Mouse (Mus musculus) limb, embryonic 12.5 days (tissue): ENCODE results near the gene Hsd3b7. TPM values are rescaled to one million over a fixed set of nuclear protein-coding genes. Genes with fewer than 3 reads are reported as not detected.
"Not testable (repeated sequence)": the region's sequence is repeated elsewhere in the genome, so short reads cannot be mapped to it uniquely, and the experiment has no call there.

Experiments used
- ATAC-seq: fragments of 200-750 bp; cut with Nextera tagmentation; 2 replicates; pipeline ENCODE4 v1.8.0; 2017; ENCODE audit warnings: low read depth, moderate TSS enrichment; ENCODE audit not compliant: insufficient number of reproducible peaks, insufficient read depth, low FRiP score, low TSS enrichment
- H3K27ac ChIP-seq: fragments of 300-500 bp; sonication (generic); 2 replicates; pipeline ENCODE4 v1.5.1; 2016; ENCODE audit warnings: mild to moderate bottlenecking, moderate library complexity
- H3K27me3 ChIP-seq: fragments of 300-500 bp; sonication (generic); 2 replicates; pipeline ENCODE4 v1.6.1; 2016; ENCODE audit warnings: mild to moderate bottlenecking, moderate library complexity
- H3K36me3 ChIP-seq: fragments of 300-500 bp; sonication (generic); 2 replicates; pipeline ENCODE4 v1.6.1; 2016; ENCODE audit warnings: mild to moderate bottlenecking, moderate library complexity
- H3K4me1 ChIP-seq: fragments of 300-500 bp; sonication (generic); replicated peaks from 2 replicates; pipeline ENCODE4 v1.6.1; 2016
- H3K4me2 ChIP-seq: fragments of 300-500 bp; sonication (generic); 2 replicates; pipeline ENCODE4 v1.6.1; 2016; ENCODE audit warnings: mild to moderate bottlenecking, moderate library complexity
- H3K4me3 ChIP-seq: fragments of 300-500 bp; sonication (generic); replicated peaks from 2 replicates; pipeline ENCODE4 v1.5.1; 2016; ENCODE audit warnings: mild to moderate bottlenecking
- H3K9ac ChIP-seq: fragments of 300-500 bp; sonication (generic); replicated peaks from 2 replicates; pipeline ENCODE4 v1.6.1; 2016; ENCODE audit warnings: mild to moderate bottlenecking, moderate library complexity
- H3K9me3 ChIP-seq: fragments of 300-500 bp; sonication (generic); 2 replicates; pipeline ENCODE4 v1.6.1; 2016; ENCODE audit warnings: mild to moderate bottlenecking, moderate library complexity
- WGBS: fragments of 180-500 bp; shearing (Covaris S2); methylation state at CpG from one replicate; pipeline ENCODE4 v1.1.7; 2016; 5-methylcytosine and 5-hydroxymethylcytosine counted together
- polyA plus RNA-seq: library from polyadenylated mRNA; unstranded; fragments of >200 nt; fragmentation: Nextera tagmentation; extraction: Ambion mirVana; gene quantifications from 2 replicates; pipeline ENCODE4 v1.2.1, GENCODE M21; 2016

Gene Hsd3b7
- polyA plus RNA-seq, 1 experiment from 2014 or later, result 9.5 TPM

DNA sequence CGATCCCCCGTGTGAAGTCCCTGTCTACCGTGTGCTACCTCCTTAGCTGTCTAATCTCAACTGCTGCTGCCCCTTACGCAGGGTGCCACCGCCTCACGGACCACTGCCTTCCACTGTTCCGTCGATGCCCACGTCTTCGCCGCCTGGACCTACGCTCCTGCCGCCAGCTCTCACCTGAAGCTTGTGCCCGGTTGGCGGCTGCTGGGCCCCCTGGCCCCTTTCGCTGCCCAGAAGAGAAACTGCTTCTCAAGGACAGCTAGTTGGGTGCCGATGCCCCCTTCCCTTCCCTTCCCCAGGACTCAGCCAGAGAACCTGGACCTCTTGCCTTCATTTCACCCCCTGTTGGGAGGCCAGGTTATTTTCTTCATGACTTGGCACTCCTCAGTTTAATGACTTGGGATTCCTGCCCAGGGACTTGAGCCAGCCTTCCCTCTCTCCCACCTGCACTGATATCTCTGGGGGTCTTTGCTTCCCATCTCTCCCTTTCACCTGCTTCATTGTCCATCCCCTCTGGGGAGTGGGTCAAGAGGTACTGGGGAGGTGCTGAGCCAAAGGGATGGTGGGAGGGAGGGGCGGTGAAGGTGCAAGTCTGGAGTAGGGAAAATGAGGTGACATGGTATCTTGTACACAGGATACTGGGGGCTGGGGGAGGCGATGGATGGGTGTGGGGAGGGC is 32.6 kb upstream of the Hsd3b7 start:
- H3K4me2 ChIP-seq, result no peak overlapping the region
- no peak overlapping the region for H3K9ac ChIP-seq
- peaks cover 29% of the 10 kb centered on the region for H3K4me1 ChIP-seq
- H3K36me3 ChIP-seq, result peaks cover 56% of the 10 kb centered on the region
- H3K27ac ChIP-seq, result peak overlapping the region; percentile 96; the same call in 1 of the 2 replicates
- no peak overlapping the region for H3K4me3 ChIP-seq
- H3K9me3 ChIP-seq, result no peaks in the 10 kb centered on the region
- H3K27me3 ChIP-seq, result no peaks in the 10 kb centered on the region
- ATAC-seq, result no peak
- WGBS, result 93% methylated on average over 19 of the region's 19 CpGs

DNA sequence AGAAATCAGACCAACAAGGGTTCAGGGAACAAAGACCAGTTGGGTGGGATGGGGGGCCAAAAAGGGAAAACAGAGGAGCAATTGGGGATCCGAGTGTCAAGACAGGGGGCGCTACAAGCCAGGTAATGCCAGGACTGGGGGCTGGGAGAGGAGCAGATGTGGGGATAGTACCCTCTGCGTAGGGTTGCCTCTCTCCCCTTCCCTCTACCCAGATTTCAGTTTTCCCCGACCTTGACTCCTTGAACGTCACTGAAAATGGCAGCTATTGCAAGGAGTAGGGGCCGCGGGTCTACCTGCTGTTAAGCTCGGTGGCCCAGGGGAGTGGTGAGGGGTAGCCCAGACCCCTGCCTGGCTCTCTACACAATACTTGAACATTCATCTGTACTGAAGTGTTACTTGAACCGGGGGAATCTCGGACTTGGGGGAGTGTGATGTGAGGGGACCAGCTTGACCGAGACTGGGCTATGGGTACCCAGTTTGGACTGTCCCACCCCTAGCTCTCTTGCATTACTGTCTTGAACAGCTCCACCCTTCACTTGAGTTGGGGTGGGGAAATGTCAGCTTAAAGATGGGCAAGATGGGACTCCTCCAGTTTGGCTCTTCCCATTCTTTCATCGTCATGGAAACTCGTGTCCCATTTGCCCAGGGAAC is 31.9 kb upstream of the Hsd3b7 start:
- Histone ChIP-seq H3K9me3 (no peaks in the 10 kb centered on the region), H3K4me3 (peak overlapping the region; percentile 67; the same call in 1 of the 2 replicates), H3K4me2 (peak overlapping the region; percentile 92), H3K36me3 (peaks cover 51% of the 10 kb centered on the region), H3K4me1 (peaks cover 29% of the 10 kb centered on the region), H3K9ac (no peak overlapping the region), H3K27me3 (no peaks in the 10 kb centered on the region), H3K27ac (peak overlapping the region; percentile 96)
- WGBS, result 52% methylated on average over 13 of the region's 13 CpGs
- ATAC-seq, result peak; percentile 3

DNA sequence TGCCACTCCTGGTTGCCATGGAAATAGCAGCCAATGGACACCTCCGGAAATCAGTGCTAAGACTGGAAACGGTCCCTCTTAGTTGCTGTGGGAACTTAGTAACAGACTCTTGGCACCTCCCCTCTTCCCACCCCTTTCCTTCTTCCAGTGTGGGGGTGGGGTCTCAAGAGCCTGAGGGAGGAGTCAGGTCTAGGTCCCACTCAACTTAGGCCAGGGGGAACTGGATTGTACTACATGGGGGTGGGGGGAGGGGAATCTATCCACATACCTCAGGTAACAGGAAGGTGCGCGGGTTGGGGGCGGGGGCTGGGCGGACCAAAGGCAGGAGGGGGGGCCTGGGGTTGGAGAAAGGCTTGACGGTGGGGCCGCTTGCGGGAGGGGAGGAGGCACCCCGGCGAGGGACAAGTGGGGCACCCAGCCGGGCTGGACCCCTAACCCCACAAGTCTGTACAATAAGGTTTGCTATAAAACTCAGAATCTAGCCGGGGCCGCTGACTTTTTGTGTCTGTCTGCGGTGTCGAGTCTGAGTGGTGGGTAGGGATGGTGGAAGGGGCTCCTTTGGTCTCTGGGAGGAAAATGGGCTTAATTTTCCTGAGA is 31.3 kb upstream of the Hsd3b7 start:
- Histone ChIP-seq H3K9ac (peak overlapping the region; percentile 86), H3K4me2 (peak overlapping the region; percentile 92), H3K27ac (peak overlapping the region; percentile 96), H3K4me3 (peak overlapping the region; percentile 67), H3K4me1 (peaks cover 35% of the 10 kb centered on the region), H3K27me3 (no peaks in the 10 kb centered on the region), H3K9me3 (no peaks in the 10 kb centered on the region), H3K36me3 (peaks cover 45% of the 10 kb centered on the region)
- WGBS, result under 1% methylated on average over 16 of the region's 16 CpGs
- peak; percentile 87 for ATAC-seq

GRCm38 (mm10) chr7:127769651-127770038 is 30.8 kb upstream of the Hsd3b7 start, which contains the start of gene Orai3:
Gene Orai3 (plus strand): TSS chr7:127769815.
- Histone ChIP-seq H3K4me3 (peak within 1 kb of the TSS; percentile 67), H3K27me3 (no peaks in the 10 kb centered on the region), H3K9me3 (no peaks in the 10 kb centered on the region), H3K9ac (peak within 1 kb of the TSS; percentile 86), H3K4me1 (peaks cover 36% of the 10 kb centered on the region), H3K4me2 (peak within 1 kb of the TSS; percentile 92), H3K27ac (peak within 1 kb of the TSS; percentile 96), H3K36me3 (peaks cover 39% of the 10 kb centered on the region)
- peak; percentile 63 for ATAC-seq
- WGBS, result under 1% methylated on average over 24 of the region's 24 CpGs

DNA sequence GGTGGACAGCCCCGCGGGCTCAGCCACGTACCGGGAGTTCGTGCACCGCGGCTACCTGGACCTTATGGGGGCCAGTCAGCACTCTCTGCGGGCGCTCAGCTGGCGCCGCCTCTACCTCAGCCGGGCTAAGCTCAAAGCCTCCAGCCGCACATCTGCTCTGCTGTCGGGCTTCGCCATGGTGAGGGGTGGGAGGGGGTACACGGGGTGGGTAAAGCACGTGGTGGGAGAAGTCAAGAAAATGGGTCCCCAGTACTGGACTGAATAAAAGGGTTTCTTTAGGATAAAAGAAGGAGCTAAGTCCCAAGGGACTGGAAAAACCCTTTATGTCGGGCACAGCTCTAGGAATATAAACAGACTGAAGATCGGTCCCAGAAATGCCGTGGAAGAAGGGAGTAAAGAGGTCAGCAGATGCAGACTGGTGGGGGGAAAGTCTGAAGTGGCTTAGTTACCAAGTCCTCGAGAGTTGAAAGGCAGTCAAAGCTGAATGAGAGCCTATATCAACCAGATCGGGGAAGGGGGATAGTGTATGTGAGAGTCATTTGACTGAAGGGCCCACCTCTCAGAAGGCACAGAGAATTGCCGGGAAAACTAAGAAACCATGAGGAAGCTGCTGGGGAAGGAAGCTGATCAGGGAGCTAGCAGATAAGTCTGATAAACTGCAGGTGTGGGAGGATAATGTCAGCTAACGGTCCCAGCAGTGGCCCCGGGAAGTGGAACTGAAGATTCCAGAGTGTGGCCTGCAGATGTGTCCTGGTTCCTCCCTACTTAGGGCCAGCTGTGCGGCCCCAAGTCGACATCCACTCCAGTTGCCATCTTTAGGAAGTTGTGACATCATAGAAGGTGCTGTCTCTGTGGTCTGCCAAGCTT is 30.1 kb upstream of the Hsd3b7 start:
- Histone ChIP-seq H3K4me3 (peak overlapping the region; percentile 67), H3K36me3 (peaks cover 33% of the 10 kb centered on the region), H3K4me2 (peak overlapping the region; percentile 92), H3K4me1 (peaks cover 36% of the 10 kb centered on the region), H3K27ac (peak overlapping the region; percentile 96), H3K27me3 (no peaks in the 10 kb centered on the region), H3K9ac (peak overlapping the region; percentile 86), H3K9me3 (no peaks in the 10 kb centered on the region)
- ATAC-seq, result peak; percentile 35
- WGBS, result 3% methylated on average over 27 of the region's 27 CpGs

- Histone ChIP-seq H3K4me2 (peak overlapping the region; percentile 92), H3K27ac (0 out of 2 replicates have a peak overlapping the region, but pooled peaks have one; percentile 96), H3K9me3 (no peaks in the 10 kb centered on the region), H3K9ac (peak overlapping the region; percentile 86; the same call in 1 of the 2 replicates), H3K27me3 (no peaks in the 10 kb centered on the region), H3K4me1 (peaks cover 40% of the 10 kb centered on the region), H3K4me3 (0 out of 2 replicates have a peak overlapping the region, but pooled peaks have one; percentile 67), H3K36me3 (peaks cover 23% of the 10 kb centered on the region)
- WGBS, result 72% methylated on average over 5 of the region's 5 CpGs
- no peak for ATAC-seq
Observed at GRCm38 (mm10) chr7:127771262-127771661, 29.1 kb upstream of the Hsd3b7 start.

GRCm38 (mm10) chr7:127772080-127772479 is 28.3 kb upstream of the Hsd3b7 start:
- peaks cover 40% of the 10 kb centered on the region for H3K4me1 ChIP-seq
- H3K27ac ChIP-seq, result no peak overlapping the region
- no peaks in the 10 kb centered on the region for H3K27me3 ChIP-seq
- no peak overlapping the region for H3K9ac ChIP-seq
- no peak overlapping the region for H3K4me3 ChIP-seq
- H3K36me3 ChIP-seq, result peaks cover 15% of the 10 kb centered on the region
- WGBS, result 85% methylated on average over 3 of the region's 3 CpGs
- ATAC-seq, result no peak
- no peak overlapping the region for H3K4me2 ChIP-seq
- H3K9me3 ChIP-seq, result no peaks in the 10 kb centered on the region

- H3K27ac ChIP-seq, result no peak overlapping the region
- H3K4me2 ChIP-seq, result no peak overlapping the region
- no peak overlapping the region for H3K9ac ChIP-seq
- H3K27me3 ChIP-seq, result no peaks in the 10 kb centered on the region
- WGBS, result 91% methylated on average over 1 of the region's 1 CpGs
- no peak overlapping the region for H3K4me3 ChIP-seq
- no peaks in the 10 kb centered on the region for H3K9me3 ChIP-seq
- H3K4me1 ChIP-seq, result peaks cover 40% of the 10 kb centered on the region
- no peak for ATAC-seq
- H3K36me3 ChIP-seq, result peaks cover 10% of the 10 kb centered on the region
Observed at GRCm38 (mm10) chr7:127772557-127772956, 27.8 kb upstream of the Hsd3b7 start.

- Histone ChIP-seq H3K27me3 (no peaks in the 10 kb centered on the region), H3K4me3 (no peak overlapping the region), H3K36me3 (peaks cover 5% of the 10 kb centered on the region; the same call in 1 of the 2 replicates), H3K4me2 (no peak overlapping the region; the same call in 1 of the 2 replicates), H3K27ac (no peak overlapping the region), H3K4me1 (peaks cover 43% of the 10 kb centered on the region), H3K9ac (no peak overlapping the region), H3K9me3 (no peaks in the 10 kb centered on the region)
- WGBS, result 43% methylated on average over 9 of the region's 9 CpGs
- ATAC-seq, result no peak
Observed at GRCm38 (mm10) chr7:127773664-127774384, 26.6 kb upstream of the Hsd3b7 start.

GRCm38 (mm10) chr7:127775837-127776236 is 24.6 kb upstream of the Hsd3b7 start:
- 69% methylated on average over 7 of the region's 7 CpGs for WGBS
- peak overlapping the region; percentile 90 for H3K4me3 ChIP-seq
- H3K9me3 ChIP-seq, H3K27me3 ChIP-seq, ATAC-seq: not testable (repeated sequence)
- H3K27ac ChIP-seq, result peak overlapping the region; percentile 94
- peaks cover 25% of the 10 kb centered on the region for H3K36me3 ChIP-seq
- peak overlapping the region; percentile 92 for H3K9ac ChIP-seq
- peak overlapping the region; percentile 86 for H3K4me2 ChIP-seq
- peaks cover 29% of the 10 kb centered on the region for H3K4me1 ChIP-seq
